Mouse (Mus musculus) testis, adult 2 months (tissue): ENCODE data around the gene Zcchc2.

ENCODE experiments used
- CTCF ChIP-seq: fragments of 200-500 bp; IDR thresholded peaks from 2 replicates; pipeline ENCODE4 v1.5.1; 2012; ENCODE audit warnings: low read depth, mild to moderate bottlenecking, inconsistent platforms, low read length, moderate library complexity; ENCODE audit not compliant: control insufficient read depth, insufficient read depth, insufficient replicate concordance
- POLR2A ChIP-seq: fragments of 200-500 bp; IDR thresholded peaks from 2 replicates; pipeline ENCODE4 v1.6.1; 2012; ENCODE audit warnings: low read depth, mild to moderate bottlenecking, inconsistent platforms, low read length, moderate library complexity; ENCODE audit not compliant: control insufficient read depth

GRCm38 (mm10) chr1:106072071-106072440 lies 81.8 kb downstream of the Zcchc2 start:
- no peak for TF ChIP-seq POLR2A
- TF ChIP-seq CTCF = no peak
